Mouse (Mus musculus) limb, embryonic 14.5 days (tissue): Measurements from ENCODE around the gene Ell. TPM values are rescaled to one million over a fixed set of nuclear protein-coding genes. Genes with fewer than 3 reads are reported as not detected.

Experiments
- ATAC-seq: fragments of 200-750 bp; cut with Nextera tagmentation; 2 replicates; pipeline ENCODE4 v1.8.0; 2017; ENCODE audit warnings: low read depth, moderate number of reproducible peaks, moderate TSS enrichment; ENCODE audit not compliant: low FRiP score
- DNase-seq: peaks from one replicate; pipeline ENCODE4 v3.0.0-alpha.2; 2015; ENCODE audit warnings: low spot score
- H3K27ac ChIP-seq: fragments of 300-500 bp; sonication (generic); replicated peaks from 2 replicates; pipeline ENCODE4 v1.5.1; 2014; ENCODE audit warnings: low read depth, mild to moderate bottlenecking, low read length, moderate library complexity, mixed read lengths
- H3K27me3 ChIP-seq: fragments of 300-500 bp; sonication (generic); 2 replicates; pipeline ENCODE4 v1.6.1; 2014; ENCODE audit warnings: low read length, mixed read lengths; ENCODE audit not compliant: control insufficient read depth, insufficient read depth
- H3K36me3 ChIP-seq: fragments of 300-500 bp; sonication (generic); 2 replicates; pipeline ENCODE4 v1.6.1; 2014; ENCODE audit warnings: mild to moderate bottlenecking, low read length, moderate library complexity, mixed read lengths; ENCODE audit not compliant: control insufficient read depth, insufficient read depth
- H3K4me1 ChIP-seq: fragments of 300-500 bp; sonication (generic); 2 replicates; pipeline ENCODE4 v1.6.1; 2014; ENCODE audit warnings: antibody characterized with exemption, low read length, mixed read lengths; ENCODE audit not compliant: control insufficient read depth, insufficient read depth
- H3K4me2 ChIP-seq: fragments of 300-500 bp; sonication (generic); replicated peaks from 2 replicates; pipeline ENCODE4 v1.6.1; 2014; ENCODE audit warnings: low read depth, mild to moderate bottlenecking, low read length, moderate library complexity; ENCODE audit not compliant: severe bottlenecking
- H3K4me3 ChIP-seq: fragments of 300-500 bp; sonication (generic); replicated peaks from 2 replicates; pipeline ENCODE4 v1.5.1; 2014; ENCODE audit warnings: low read length
- H3K9ac ChIP-seq: fragments of 300-500 bp; sonication (generic); 2 replicates; pipeline ENCODE4 v1.6.1; 2014; ENCODE audit warnings: mild to moderate bottlenecking, low read depth, low read length, moderate library complexity; ENCODE audit not compliant: severe bottlenecking
- H3K9me3 ChIP-seq: fragments of 300-500 bp; sonication (generic); 2 replicates; pipeline ENCODE4 v1.6.1; 2016; ENCODE audit warnings: low read length; ENCODE audit not compliant: control insufficient read depth
- POLR2A ChIP-seq: fragments of 200-500 bp; IDR thresholded peaks from 2 replicates; pipeline ENCODE4 v1.8.0; 2012; ENCODE audit warnings: inconsistent platforms, mild to moderate bottlenecking, moderate library complexity, borderline replicate concordance; ENCODE audit not compliant: insufficient read depth, insufficient read length; ENCODE audit errors: extremely low read depth
- WGBS: fragments of 180-500 bp; shearing (Covaris S2); extraction: QIAGEN DNeasy Blood & Tissue Kit; methylation state at CpG from one replicate; pipeline ENCODE4 v1.1.7; 2014; 5-methylcytosine and 5-hydroxymethylcytosine counted together
- polyA plus RNA-seq, 2 experiments: library from polyadenylated mRNA; depleted of rRNA in 1 of 2; stranded (reverse) in 1 of 2; unstranded in 1 of 2; fragments of >200 nt; fragmentation: Nextera tagmentation in 1 of 2; extraction: Ambion mirVana in 1 of 2; gene quantifications; 2 replicates each; pipeline versions ENCODE4 v1.2.1 to v1.2.3; 2012 to 2014

Ell gene
- polyA plus RNA-seq, 2 experiments: 20.2 to 30.3 TPM

GRCm38 (mm10) chr8:70565561-70565960, 26.3 kb downstream of the Ell start:
- Histone ChIP-seq H3K9me3 (no peaks in the 10 kb centered on the region), H3K4me2 (no peak overlapping the region), H3K9ac (no peak overlapping the region), H3K36me3 (no peaks in the 10 kb centered on the region; the same call in 1 of the 2 replicates), H3K27ac (no peak overlapping the region), H3K27me3 (no peaks in the 10 kb centered on the region), H3K4me1 (peaks cover 6% of the 10 kb centered on the region; the same call in 1 of the 2 replicates), H3K4me3 (no peak overlapping the region)
- DNase-seq (no peak), ATAC-seq (no peak)
- 48% methylated on average over 3 of the region's 3 CpGs for WGBS
- TF ChIP-seq POLR2A: no peak

- no peak for ATAC-seq
- H3K4me2 ChIP-seq: no peak overlapping the region
Measured at GRCm38 (mm10) chr8:70570360-70570759, 31.1 kb downstream of the Ell start.

GRCm38 (mm10) chr8:70570990-70571389, 31.7 kb downstream of the Ell start:
- no peak for TF ChIP-seq POLR2A
- no peak for ATAC-seq

More at GRCm38 (mm10) chr8:70570360-70570759, 31.1 kb downstream of the Ell start:
- no peak overlapping the region for H3K4me3 ChIP-seq
- no peaks in the 10 kb centered on the region for H3K9me3 ChIP-seq
- no peaks in the 10 kb centered on the region for H3K27me3 ChIP-seq
- DNase-seq: no peak
- H3K4me1 ChIP-seq: peaks cover 4% of the 10 kb centered on the region; the same call in 1 of the 2 replicates
- peaks cover 13% of the 10 kb centered on the region; the same call in 1 of the 2 replicates for H3K36me3 ChIP-seq
- H3K27ac ChIP-seq: no peak overlapping the region
- no peak for TF ChIP-seq POLR2A
- H3K9ac ChIP-seq: no peak overlapping the region

GRCm38 (mm10) chr8:70574302-70574701, 35.0 kb downstream of the Ell start:
- ATAC-seq (no peak), DNase-seq (no peak)
- no peak overlapping the region for H3K4me3 ChIP-seq
- no peak overlapping the region for H3K9ac ChIP-seq
- no peaks in the 10 kb centered on the region for H3K9me3 ChIP-seq
- TF ChIP-seq POLR2A: no peak
- H3K36me3 ChIP-seq: peaks cover 25% of the 10 kb centered on the region
- H3K4me2 ChIP-seq: no peak overlapping the region
- H3K4me1 ChIP-seq: no peaks in the 10 kb centered on the region
- no peaks in the 10 kb centered on the region for H3K27me3 ChIP-seq
- H3K27ac ChIP-seq: no peak overlapping the region

More at GRCm38 (mm10) chr8:70570990-70571389, 31.7 kb downstream of the Ell start:
- Histone ChIP-seq H3K9ac (no peak overlapping the region), H3K27me3 (no peaks in the 10 kb centered on the region), H3K4me3 (no peak overlapping the region), H3K36me3 (peaks cover 13% of the 10 kb centered on the region; the same call in 1 of the 2 replicates), H3K9me3 (no peaks in the 10 kb centered on the region), H3K4me1 (no peaks in the 10 kb centered on the region), H3K4me2 (no peak overlapping the region), H3K27ac (no peak overlapping the region)
- 88% methylated on average over 6 of the region's 6 CpGs for WGBS
- no peak for DNase-seq

- no peaks in the 10 kb centered on the region for H3K4me1 ChIP-seq
- no peaks in the 10 kb centered on the region for H3K9me3 ChIP-seq
- ATAC-seq (no peak), DNase-seq (no peak)
- H3K4me2 ChIP-seq: no peak overlapping the region
- no peaks in the 10 kb centered on the region for H3K27me3 ChIP-seq
- H3K36me3 ChIP-seq: peaks cover 28% of the 10 kb centered on the region
- no peak overlapping the region for H3K4me3 ChIP-seq
- whole genome bisulfite sequencing: 86% methylated on average over 4 of the region's 4 CpGs
- TF ChIP-seq POLR2A: no peak
- H3K27ac ChIP-seq: no peak overlapping the region
- no peak overlapping the region for H3K9ac ChIP-seq
Measured at GRCm38 (mm10) chr8:70574915-70575314, 35.7 kb downstream of the Ell start.

- Histone ChIP-seq H3K4me2 (no peak overlapping the region), H3K9me3 (no peaks in the 10 kb centered on the region), H3K4me1 (no peaks in the 10 kb centered on the region), H3K36me3 (peaks cover 50% of the 10 kb centered on the region), H3K9ac (no peak overlapping the region), H3K27me3 (no peaks in the 10 kb centered on the region), H3K27ac (no peak overlapping the region), H3K4me3 (no peak overlapping the region)
- no peak for TF ChIP-seq POLR2A
- WGBS: 91% methylated on average over 3 of the region's 3 CpGs
- no peak for DNase-seq
- no peak for ATAC-seq
Measured at GRCm38 (mm10) chr8:70577207-70577606, 38.0 kb downstream of the Ell start.
